8 mouse cellular contexts compared by ENCODE assay signal in genomic region chr11:70219873-70220272, GRCm38 (mm10). TPM values are rescaled to one million over a fixed set of nuclear protein-coding genes. Genes with fewer than 3 reads are reported as not detected.
DNase-seq lines count a peak whose midpoint lies in the region; ATAC-seq and TF ChIP-seq lines count a peak whose summit lies in the region.

No protein-coding gene starts in this region.

- peaks cover 45% of the 10 kb centered on the region for H3K4me1 ChIP-seq in heart, embryonic 12.5 days (replicated peaks)
- H3K4me1 ChIP-seq in CH12.LX (ENCODE audit: control insufficient read depth in 1 of 2, insufficient read depth in 2 of 2): peaks cover 15 to 30% of the 10 kb centered on the region in 2 experiments; a peak in 3 of 4 replicates
- H3K4me1 ChIP-seq in forebrain, embryonic 14.5 days (ENCODE audit: control insufficient read depth, insufficient read depth, low read length): peaks cover 20% of the 10 kb centered on the region
- H3K4me1 ChIP-seq in liver, embryonic 15.5 days (replicated peaks): peaks cover 71% of the 10 kb centered on the region

- peak overlapping the region; percentile 92 for H3K4me2 ChIP-seq in heart, embryonic 12.5 days
- H3K4me2 ChIP-seq in CH12.LX (ENCODE audit: insufficient read depth, low read depth, poor library complexity, severe bottlenecking): peak overlapping the region; percentile 57
- H3K4me2 ChIP-seq in forebrain, embryonic 14.5 days (ENCODE audit: low read length): peak overlapping the region; percentile 68
- peak overlapping the region; percentile 95 for H3K4me2 ChIP-seq in liver, embryonic 15.5 days

- TF ChIP-seq POLR2A in CH12.LX (IDR thresholded peaks at IDR 0.05; ENCODE audit: low read depth, low read length): no peak

- H3K27me3 ChIP-seq in heart, embryonic 12.5 days (replicated peaks): peaks cover 43% of the 10 kb centered on the region
- no peaks in the 10 kb centered on the region for H3K27me3 ChIP-seq in CH12.LX (replicated peaks)
- H3K27me3 ChIP-seq in forebrain, embryonic 14.5 days (replicated peaks; ENCODE audit: control insufficient read depth, insufficient read depth, low read length): peaks cover 17% of the 10 kb centered on the region
- H3K27me3 ChIP-seq in liver, embryonic 15.5 days: peaks cover 24% of the 10 kb centered on the region

- dilution Hi-C loops in CH12.LX (cut with MboI; ENCODE audit: extremely low pct_ligation_motif_present, extremely low pct_unique_long_range_greater_than_20kb, low sequenced_read_pairs): no loop called here

- no peak for TF ChIP-seq RAD21 in CH12.LX (IDR thresholded peaks at IDR 0.05; ENCODE audit: low read depth, low read length)

- H3K4me3 ChIP-seq in heart, embryonic 12.5 days: peak overlapping the region; percentile 53
- H3K4me3 ChIP-seq in CH12.LX (replicated peaks in 1 of 3; ENCODE audit: low read depth in 2 of 3, low read length in 2 of 3, poor library complexity in 1 of 3): peak overlapping the region; percentile 61 to 78 (median 76)
- peak overlapping the region; percentile 42 for H3K4me3 ChIP-seq in forebrain, embryonic 14.5 days (ENCODE audit: low read depth, low read length)
- peak overlapping the region; percentile 68 for H3K4me3 ChIP-seq in liver, embryonic 15.5 days (replicated peaks)

- 60% methylated on average over 7 of the region's 7 CpGs for WGBS in heart, embryonic 12.5 days
- 61% methylated on average over 7 of the region's 7 CpGs for WGBS in forebrain, embryonic 14.5 days
- WGBS in liver, embryonic 15.5 days (ENCODE audit: insufficient replicate concordance): 59% methylated on average over 7 of the region's 7 CpGs

- TF ChIP-seq EP300 in CH12.LX (IDR thresholded peaks at IDR 0.05; ENCODE audit: low read length): no peak

- H3K9ac ChIP-seq in heart, embryonic 12.5 days: peak overlapping the region; percentile 79
- peak overlapping the region; percentile 70 for H3K9ac ChIP-seq in CH12.LX (ENCODE audit: insufficient read depth, low read depth)
- H3K9ac ChIP-seq in forebrain, embryonic 14.5 days (ENCODE audit: low read length): peak overlapping the region; percentile 73
- H3K9ac ChIP-seq in liver, embryonic 15.5 days: peak overlapping the region; percentile 80

- H3K79me2 ChIP-seq in CH12.LX (replicated peaks; ENCODE audit: control insufficient read depth, extremely low read depth, insufficient read depth, poor library complexity, severe bottlenecking): no peaks in the 10 kb centered on the region

- no peak for ATAC-seq in heart, embryonic 12.5 days (ENCODE audit: insufficient number of reproducible peaks, low FRiP score)
- ATAC-seq in forebrain, embryonic 14.5 days: no peak
- no peak for ATAC-seq in liver, embryonic 15.5 days (ENCODE audit: insufficient read depth)

- no peaks in the 10 kb centered on the region for H3K9me3 ChIP-seq in heart, embryonic 12.5 days (replicated peaks)
- no peaks in the 10 kb centered on the region for H3K9me3 ChIP-seq in CH12.LX (replicated peaks; ENCODE audit: low read length)
- H3K9me3 ChIP-seq in forebrain, embryonic 14.5 days (replicated peaks; ENCODE audit: control insufficient read depth, low read length): no peaks in the 10 kb centered on the region
- H3K9me3 ChIP-seq in liver, embryonic 15.5 days (replicated peaks): no peaks in the 10 kb centered on the region

- H3K36me3 ChIP-seq in heart, embryonic 12.5 days: no peaks in the 10 kb centered on the region
- peaks cover 5 to 57% of the 10 kb centered on the region in 2 experiments for H3K36me3 ChIP-seq in CH12.LX (replicated peaks in 1 of 2; ENCODE audit: control insufficient read depth in 1 of 2, insufficient read depth in 1 of 2, low read length in 1 of 2)
- peaks cover 18% of the 10 kb centered on the region for H3K36me3 ChIP-seq in forebrain, embryonic 14.5 days (ENCODE audit: control insufficient read depth, insufficient read depth, low read length)
- H3K36me3 ChIP-seq in liver, embryonic 15.5 days (replicated peaks): no peaks in the 10 kb centered on the region

- no peak for DNase-seq in heart, adult 11 months
- DNase-seq in CH12.LX (ENCODE audit: extremely low read depth): no peak
- no peak for DNase-seq in forebrain, embryonic 14.5 days (ENCODE audit: low spot score)
- no peak for DNase-seq in right cerebral cortex, postnatal 36 days (ENCODE audit: low spot score in 2 of 2)
- DNase-seq in Muller cell, postnatal 12 days (ENCODE audit: inconsistent ontology term): no peak
- DNase-seq in urinary bladder, postnatal 14 days (ENCODE audit: low spot score): no peak

- TF ChIP-seq CTCF in CH12.LX (conservative IDR thresholded peaks at IDR 0.05 in 1 of 2, IDR thresholded peaks at IDR 0.05 in 1 of 2; ENCODE audit: low read depth in 2 of 2, low read length in 2 of 2): no peak

- in situ Hi-C loops in CH12.LX (cut with MboI; ENCODE audit: low pct_ligation_motif_present, low pct_unique_long_range_greater_than_20kb, low sequenced_read_pairs): no loop called here

- peak overlapping the region; percentile 94; the same call in 1 of the 2 replicates for H3K27ac ChIP-seq in heart, embryonic 12.5 days (ENCODE audit: poor library complexity, severe bottlenecking)
- no peak overlapping the region for H3K27ac ChIP-seq in CH12.LX (ENCODE audit: insufficient read depth, low read depth)
- no peak overlapping the region; the same call in 1 of the 2 replicates for H3K27ac ChIP-seq in forebrain, embryonic 14.5 days (ENCODE audit: low read depth, low read length)
- peak overlapping the region; percentile 98 for H3K27ac ChIP-seq in liver, embryonic 15.5 days (replicated peaks)

TF ChIP-seq in CH12.LX, 34 proteins besides CTCF, POLR2A, EP300 and RAD21 (continues in another document):
- TF ChIP-seq POLR2AphosphoS2 (IDR thresholded peaks at IDR 0.05; ENCODE audit: low read depth, low read length) (no peak), USF1 (IDR thresholded peaks at IDR 0.05; ENCODE audit: low read depth, low read length) (no peak), ZNF384 (IDR thresholded peaks at IDR 0.05; ENCODE audit: low read depth, low read length) (no peak), JUN (IDR thresholded peaks at IDR 0.05; ENCODE audit: insufficient read depth, low read depth, low read length) (no peak), BHLHE40 (IDR thresholded peaks at IDR 0.05; ENCODE audit: low read depth, low read length) (no peak), CHD2 (IDR thresholded peaks at IDR 0.05; ENCODE audit: low read length) (no peak), MAFK (IDR thresholded peaks at IDR 0.05; ENCODE audit: insufficient replicate concordance, low read length) (no peak), MXI1 (IDR thresholded peaks at IDR 0.05; ENCODE audit: low read depth, low read length) (no peak), MYC (IDR thresholded peaks at IDR 0.05; ENCODE audit: low read depth, low read length) (no peak), ELF1 (IDR thresholded peaks at IDR 0.05; ENCODE audit: low read depth, low read length) (no peak), GABPA (IDR thresholded peaks at IDR 0.05; ENCODE audit: insufficient replicate concordance, low read depth, low read length) (no peak), KAT2A (IDR thresholded peaks at IDR 0.05; ENCODE audit: insufficient replicate concordance, low read length) (no peak), PAX5 (IDR thresholded peaks at IDR 0.05; ENCODE audit: low read length) (no peak), CHD1 (IDR thresholded peaks at IDR 0.05; ENCODE audit: low read depth, low read length) (no peak), SIN3A (IDR thresholded peaks at IDR 0.05; ENCODE audit: low read length) (no peak), NELFE (IDR thresholded peaks at IDR 0.05; ENCODE audit: low read depth, low read length) (no peak), ETS1 (conservative IDR thresholded peaks at IDR 0.05; ENCODE audit: low read depth, low read length) (no peak)

RNA-seq across cellular contexts. Expression of gene Slc16a13, which starts 1.0 kb away (rescaled TPM):
- 7.7 and 9.1 TPM in 2 replicates for polyA plus RNA-seq in heart, embryonic 12.5 days (2016; fragmentation: Nextera tagmentation; extraction: Ambion mirVana)
- total RNA-seq in CH12.LX (2012; rRNA removed): 8.4 and 9.3 TPM in 2 replicates
- total RNA-seq in CH12.LX (2014; rRNA removed): 12.0 and 13.8 TPM in 2 replicates
- polyA plus RNA-seq in CH12.LX (2012; ENCODE audit: insufficient read length, low read depth): 19.0 and 21.1 TPM in 2 replicates
- 9.2 and 12.9 TPM in 2 replicates for polyA plus RNA-seq in forebrain, embryonic 14.5 days (2014; fragmentation: Nextera tagmentation; extraction: Ambion mirVana)
- 3.5 and 4.4 TPM in 2 replicates for polyA plus RNA-seq in liver, embryonic 15.5 days (2015; fragmentation: Nextera tagmentation; extraction: Ambion mirVana)

RNA-seq across cellular contexts. Expression of gene Slc16a11, which starts 7.3 kb away (rescaled TPM):
- polyA plus RNA-seq in heart, embryonic 12.5 days (2016; fragmentation: Nextera tagmentation; extraction: Ambion mirVana): 0.41 and 1.1 TPM in 2 replicates
- 0.51 and 0.55 TPM in 2 replicates for total RNA-seq in CH12.LX (2012; rRNA removed)
- total RNA-seq in CH12.LX (2014; rRNA removed): not detected in 2 replicates
- 2.3 and 3.2 TPM in 2 replicates for polyA plus RNA-seq in CH12.LX (2012; ENCODE audit: insufficient read length, low read depth)
- 0.98 and 1.1 TPM in 2 replicates for polyA plus RNA-seq in forebrain, embryonic 14.5 days (2014; fragmentation: Nextera tagmentation; extraction: Ambion mirVana)
- polyA plus RNA-seq in liver, embryonic 15.5 days (2015; fragmentation: Nextera tagmentation; extraction: Ambion mirVana): 1.6 and 1.7 TPM in 2 replicates

RNA-seq across cellular contexts. Expression of gene Bcl6b, which starts 9.7 kb away (rescaled TPM):
- 17.6 and 19.6 TPM in 2 replicates for polyA plus RNA-seq in heart, embryonic 12.5 days (2016; fragmentation: Nextera tagmentation; extraction: Ambion mirVana)
- total RNA-seq in CH12.LX (2012; rRNA removed) (1.7 and 2.2 TPM in 2 replicates), CH12.LX (2014; rRNA removed) (0.54 and 0.71 TPM in 2 replicates)
- 0.54 and 0.72 TPM in 2 replicates for polyA plus RNA-seq in CH12.LX (2012; ENCODE audit: insufficient read length, low read depth)
- 4.5 and 6.3 TPM in 2 replicates for polyA plus RNA-seq in forebrain, embryonic 14.5 days (2014; fragmentation: Nextera tagmentation; extraction: Ambion mirVana)
- 2.1 and 2.2 TPM in 2 replicates for polyA plus RNA-seq in liver, embryonic 15.5 days (2015; fragmentation: Nextera tagmentation; extraction: Ambion mirVana)

RNA-seq across cellular contexts. Expression of gene 0610010K14Rik, which starts 17.8 kb away (rescaled TPM):
- polyA plus RNA-seq in heart, embryonic 12.5 days (2016; fragmentation: Nextera tagmentation; extraction: Ambion mirVana): 125 and 126 TPM in 2 replicates
- total RNA-seq in CH12.LX (2012; rRNA removed): 52.2 and 75.2 TPM in 2 replicates
- 23.8 and 27.7 TPM in 2 replicates for total RNA-seq in CH12.LX (2014; rRNA removed)
- polyA plus RNA-seq in CH12.LX (2012; ENCODE audit: insufficient read length, low read depth): 140 and 153 TPM in 2 replicates
- polyA plus RNA-seq in forebrain, embryonic 14.5 days (2014; fragmentation: Nextera tagmentation; extraction: Ambion mirVana): 202 and 245 TPM in 2 replicates
- 57.1 and 62.2 TPM in 2 replicates for polyA plus RNA-seq in liver, embryonic 15.5 days (2015; fragmentation: Nextera tagmentation; extraction: Ambion mirVana)

RNA-seq across cellular contexts. Expression of gene Gm21988, which starts 19.8 kb away (rescaled TPM):
- polyA plus RNA-seq in heart, embryonic 12.5 days (2016; fragmentation: Nextera tagmentation; extraction: Ambion mirVana): 9.0 and 9.5 TPM in 2 replicates
- 2.6 and 3.5 TPM in 2 replicates for total RNA-seq in CH12.LX (2012; rRNA removed)
- 0.98 TPM in 1 of 2 replicates, not detected in the other for total RNA-seq in CH12.LX (2014; rRNA removed)
- polyA plus RNA-seq in CH12.LX (2012; ENCODE audit: insufficient read length, low read depth): 1.4 and 2.7 TPM in 2 replicates
- 11.1 and 11.9 TPM in 2 replicates for polyA plus RNA-seq in forebrain, embryonic 14.5 days (2014; fragmentation: Nextera tagmentation; extraction: Ambion mirVana)
- 5.2 and 5.3 TPM in 2 replicates for polyA plus RNA-seq in liver, embryonic 15.5 days (2015; fragmentation: Nextera tagmentation; extraction: Ambion mirVana)

Comparison
In these comparisons a context has a peak if more than half of its experiments do, and no peak if none do; other contexts are left out.
1. H3K27ac ChIP-seq: peak in heart, embryonic 12.5 days (single experiment) and liver, embryonic 15.5 days (single experiment); none in CH12.LX (single experiment) and forebrain, embryonic 14.5 days (single experiment).
2. Peak in every context shown above with its lines, with median percentiles within 50 percentile points of each other: H3K4me2 ChIP-seq, H3K4me3 ChIP-seq and H3K9ac ChIP-seq.